Mouse (Mus musculus) midbrain, embryonic 11.5 days (tissue): ENCODE measurements around the gene Mpp3. TPM values are rescaled to one million over a fixed set of nuclear protein-coding genes. Genes with fewer than 3 reads are reported as not detected.

Experiments used
- ATAC-seq: fragments of 200-750 bp; cut with Nextera tagmentation; 2 replicates; pipeline ENCODE4 v1.8.0; 2017; ENCODE audit warnings: moderate TSS enrichment, moderate library complexity; ENCODE audit not compliant: low FRiP score
- DNase-seq: peaks from one replicate; pipeline ENCODE4 v3.0.0; 2015; ENCODE audit warnings: low spot score; ENCODE audit errors: missing footprints
- H3K27ac ChIP-seq: fragments of 300-500 bp; sonication (generic); 2 replicates; pipeline ENCODE4 v1.5.1; 2014; ENCODE audit warnings: low read depth, low read length
- H3K27me3 ChIP-seq: fragments of 300-500 bp; sonication (generic); 2 replicates; pipeline ENCODE4 v1.6.1; 2014; ENCODE audit warnings: mild to moderate bottlenecking, low read length, moderate library complexity, mixed read lengths; ENCODE audit not compliant: control insufficient read depth, insufficient read depth
- H3K36me3 ChIP-seq: fragments of 300-500 bp; sonication (generic); 2 replicates; pipeline ENCODE4 v1.6.1; 2014; ENCODE audit warnings: mild to moderate bottlenecking, low read length, moderate library complexity, mixed read lengths; ENCODE audit not compliant: control insufficient read depth, insufficient read depth
- H3K4me1 ChIP-seq: fragments of 300-500 bp; sonication (generic); 2 replicates; pipeline ENCODE4 v1.6.1; 2014; ENCODE audit warnings: low read length; ENCODE audit not compliant: control insufficient read depth, insufficient read depth
- H3K4me2 ChIP-seq: fragments of 300-500 bp; sonication (generic); 2 replicates; pipeline ENCODE4 v1.6.1; 2014; ENCODE audit warnings: mild to moderate bottlenecking, moderate library complexity
- H3K4me3 ChIP-seq: fragments of 300-500 bp; sonication (generic); 2 replicates; pipeline ENCODE4 v1.5.1; 2014; ENCODE audit warnings: low read depth, low read length
- H3K9ac ChIP-seq: fragments of 300-500 bp; sonication (generic); 2 replicates; pipeline ENCODE4 v1.6.1; 2014; ENCODE audit warnings: low read length
- H3K9me3 ChIP-seq: fragments of 300-500 bp; sonication (generic); 2 replicates; pipeline ENCODE4 v1.6.1; 2016; ENCODE audit warnings: low read length; ENCODE audit not compliant: control insufficient read depth
- WGBS: fragments of 180-500 bp; shearing (Covaris S2); extraction: QIAGEN DNeasy Blood & Tissue Kit; methylation state at CpG from one replicate; pipeline ENCODE4 v1.1.7; 2014; 5-methylcytosine and 5-hydroxymethylcytosine counted together
- polyA plus RNA-seq: library from polyadenylated mRNA; unstranded; fragments of >200 nt; fragmentation: Nextera tagmentation; extraction: Ambion mirVana; gene quantifications from 2 replicates; pipeline ENCODE4 v1.2.1, GENCODE M21; 2014

Gene Mpp3
- polyA plus RNA-seq, 1 experiment from 2014 or later = 14.4 TPM

GRCm38 (mm10) chr11:102011510-102011909, 16.8 kb downstream of the Mpp3 start:
- no peak overlapping the region for H3K4me2 ChIP-seq
- WGBS = 88% methylated on average over 8 of the region's 8 CpGs
- H3K36me3 ChIP-seq = peaks cover 2% of the 10 kb centered on the region; the same call in 1 of the 2 replicates
- H3K9me3 ChIP-seq = no peaks in the 10 kb centered on the region
- H3K4me3 ChIP-seq = no peak overlapping the region
- DNase-seq (no peak), ATAC-seq (no peak)
- H3K4me1 ChIP-seq = no peaks in the 10 kb centered on the region
- no peaks in the 10 kb centered on the region for H3K27me3 ChIP-seq
- H3K9ac ChIP-seq = no peak overlapping the region
- no peak overlapping the region for H3K27ac ChIP-seq

- ATAC-seq = peak; percentile 46; the same call in 1 of the 2 replicates
Measured at GRCm38 (mm10) chr11:102010140-102010539, 18.1 kb downstream of the Mpp3 start.

GRCm38 (mm10) chr11:102008954-102009637, 19.2 kb downstream of the Mpp3 start:
- WGBS = 89% methylated on average over 15 of the region's 15 CpGs
- Histone ChIP-seq H3K4me3 (no peak overlapping the region), H3K27ac (peak overlapping the region; percentile 3; the same call in 1 of the 2 replicates), H3K27me3 (no peaks in the 10 kb centered on the region), H3K9me3 (no peaks in the 10 kb centered on the region), H3K9ac (no peak overlapping the region), H3K4me2 (no peak overlapping the region), H3K4me1 (no peaks in the 10 kb centered on the region), H3K36me3 (peaks cover 5% of the 10 kb centered on the region; the same call in 1 of the 2 replicates)
- ATAC-seq (no peak), DNase-seq (no peak)

More at GRCm38 (mm10) chr11:102010140-102010539, 18.1 kb downstream of the Mpp3 start:
- no peaks in the 10 kb centered on the region for H3K9me3 ChIP-seq
- H3K9ac ChIP-seq = no peak overlapping the region
- no peaks in the 10 kb centered on the region for H3K27me3 ChIP-seq
- DNase-seq = no peak
- H3K27ac ChIP-seq = peak overlapping the region; percentile 22; the same call in 1 of the 2 replicates
- no peak overlapping the region for H3K4me2 ChIP-seq
- no peak overlapping the region for H3K4me3 ChIP-seq
- H3K4me1 ChIP-seq = no peaks in the 10 kb centered on the region
- 78% methylated on average over 13 of the region's 13 CpGs for WGBS
- peaks cover 2% of the 10 kb centered on the region; the same call in 1 of the 2 replicates for H3K36me3 ChIP-seq

GRCm38 (mm10) chr11:102008372-102008771, 19.9 kb downstream of the Mpp3 start:
- WGBS = 91% methylated on average over 8 of the region's 8 CpGs
- no peak overlapping the region for H3K27ac ChIP-seq
- ATAC-seq = no peak

GRCm38 (mm10) chr11:102006688-102007087, 21.6 kb downstream of the Mpp3 start:
- Histone ChIP-seq H3K27me3 (no peaks in the 10 kb centered on the region), H3K27ac (no peak overlapping the region), H3K9me3 (no peaks in the 10 kb centered on the region), H3K4me3 (no peak overlapping the region), H3K36me3 (peaks cover 3% of the 10 kb centered on the region; the same call in 1 of the 2 replicates), H3K9ac (no peak overlapping the region), H3K4me2 (no peak overlapping the region), H3K4me1 (no peaks in the 10 kb centered on the region)
- DNase-seq (peak; percentile 54), ATAC-seq (no peak)
- 83% methylated on average over 5 of the region's 5 CpGs for WGBS

More at GRCm38 (mm10) chr11:102008372-102008771, 19.9 kb downstream of the Mpp3 start:
- no peak overlapping the region for H3K9ac ChIP-seq
- H3K9me3 ChIP-seq = no peaks in the 10 kb centered on the region
- no peak overlapping the region for H3K4me2 ChIP-seq
- H3K4me3 ChIP-seq = no peak overlapping the region
- peaks cover 5% of the 10 kb centered on the region; the same call in 1 of the 2 replicates for H3K36me3 ChIP-seq
- no peaks in the 10 kb centered on the region for H3K27me3 ChIP-seq
- H3K4me1 ChIP-seq = no peaks in the 10 kb centered on the region
- no peak for DNase-seq

- no peak overlapping the region for H3K4me3 ChIP-seq
- no peak for ATAC-seq
- DNase-seq = no peak
- peaks cover 3% of the 10 kb centered on the region; the same call in 1 of the 2 replicates for H3K36me3 ChIP-seq
- WGBS = 66% methylated on average over 9 of the region's 9 CpGs
- H3K4me2 ChIP-seq = no peak overlapping the region
- H3K9ac ChIP-seq = no peak overlapping the region
- H3K27ac ChIP-seq = no peak overlapping the region
- no peaks in the 10 kb centered on the region for H3K4me1 ChIP-seq
- H3K9me3 ChIP-seq = no peaks in the 10 kb centered on the region
- no peaks in the 10 kb centered on the region for H3K27me3 ChIP-seq
Measured at GRCm38 (mm10) chr11:102006271-102006670, 22.0 kb downstream of the Mpp3 start.

GRCm38 (mm10) chr11:102004251-102004650, 24.0 kb downstream of the Mpp3 start:
- H3K27ac ChIP-seq = no peak overlapping the region
- peaks cover 6% of the 10 kb centered on the region for H3K36me3 ChIP-seq
- ATAC-seq (no peak), DNase-seq (no peak)
- no peaks in the 10 kb centered on the region for H3K4me1 ChIP-seq
- no peak overlapping the region for H3K9ac ChIP-seq
- H3K9me3 ChIP-seq = no peaks in the 10 kb centered on the region
- no peak overlapping the region for H3K4me2 ChIP-seq
- WGBS = 89% methylated on average over 8 of the region's 8 CpGs
- H3K27me3 ChIP-seq = no peaks in the 10 kb centered on the region
- H3K4me3 ChIP-seq = no peak overlapping the region

GRCm38 (mm10) chr11:101999466-101999865, 28.8 kb downstream of the Mpp3 start:
- H3K9ac ChIP-seq = no peak overlapping the region
- no peaks in the 10 kb centered on the region for H3K27me3 ChIP-seq
- no peaks in the 10 kb centered on the region for H3K4me1 ChIP-seq
- no peaks in the 10 kb centered on the region for H3K9me3 ChIP-seq
- peaks cover 5% of the 10 kb centered on the region for H3K36me3 ChIP-seq
- no peak overlapping the region for H3K27ac ChIP-seq
- no peak for DNase-seq
- H3K4me2 ChIP-seq = no peak overlapping the region
- no peak overlapping the region for H3K4me3 ChIP-seq
- ATAC-seq = no peak
- WGBS = 65% methylated on average over 4 of the region's 4 CpGs

GRCm38 (mm10) chr11:101998258-101998657, 30.0 kb downstream of the Mpp3 start:
- no peak for DNase-seq
- Histone ChIP-seq H3K36me3 (peaks cover 3% of the 10 kb centered on the region; the same call in 1 of the 2 replicates), H3K27me3 (no peaks in the 10 kb centered on the region), H3K4me1 (no peaks in the 10 kb centered on the region), H3K9me3 (no peaks in the 10 kb centered on the region), H3K9ac (no peak overlapping the region), H3K4me3 (no peak overlapping the region), H3K4me2 (no peak overlapping the region), H3K27ac (no peak overlapping the region)
- WGBS = 66% methylated on average over 5 of the region's 5 CpGs
- ATAC-seq = no peak
